Mouse (Mus musculus) thymus, postnatal 0 days (tissue): ENCODE results near the gene Fam169b. TPM values are rescaled to one million over a fixed set of nuclear protein-coding genes. Genes with fewer than 3 reads are reported as not detected.
"Not testable (repeated sequence)": the region's sequence is repeated elsewhere in the genome, so short reads cannot be mapped to it uniquely, and the experiment has no call there.

Experiments
- DNase-seq: peaks from one replicate; pipeline ENCODE4 v3.0.0-alpha.2; 2015; ENCODE audit warnings: low spot score
- polyA plus RNA-seq: library from polyadenylated mRNA; unstranded; fragments of >200 nt; fragmentation: Nextera tagmentation; extraction: Ambion mirVana; gene quantifications from 2 replicates; pipeline ENCODE4 v1.2.1, GENCODE M21; 2015

Gene Fam169b
- polyA plus RNA-seq, 1 experiment from 2014 or later, result 40.0 TPM

DNA sequence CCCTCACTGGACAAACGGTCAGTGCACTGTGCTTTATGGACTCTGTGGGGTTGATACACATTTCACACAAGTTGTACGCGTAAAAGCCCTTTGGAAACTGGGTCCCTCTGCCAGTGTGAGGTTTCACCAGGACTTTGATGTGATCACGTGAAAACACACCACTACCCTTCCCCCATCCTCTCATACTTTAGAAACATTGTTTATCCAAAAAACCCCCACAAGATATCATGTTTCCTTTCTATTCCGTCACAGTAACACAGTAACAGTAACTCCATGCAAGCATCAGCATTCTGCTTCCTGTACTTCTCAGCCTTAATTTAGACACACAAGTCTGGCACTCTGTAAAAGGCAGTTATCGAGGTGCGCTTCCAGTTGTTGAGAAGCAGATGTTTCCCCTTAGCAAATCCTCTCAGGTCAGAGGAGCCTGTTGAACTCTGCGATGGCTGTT, 12.2 kb downstream of the Fam169b start:
- peak; percentile 85 for DNase-seq

DNA sequence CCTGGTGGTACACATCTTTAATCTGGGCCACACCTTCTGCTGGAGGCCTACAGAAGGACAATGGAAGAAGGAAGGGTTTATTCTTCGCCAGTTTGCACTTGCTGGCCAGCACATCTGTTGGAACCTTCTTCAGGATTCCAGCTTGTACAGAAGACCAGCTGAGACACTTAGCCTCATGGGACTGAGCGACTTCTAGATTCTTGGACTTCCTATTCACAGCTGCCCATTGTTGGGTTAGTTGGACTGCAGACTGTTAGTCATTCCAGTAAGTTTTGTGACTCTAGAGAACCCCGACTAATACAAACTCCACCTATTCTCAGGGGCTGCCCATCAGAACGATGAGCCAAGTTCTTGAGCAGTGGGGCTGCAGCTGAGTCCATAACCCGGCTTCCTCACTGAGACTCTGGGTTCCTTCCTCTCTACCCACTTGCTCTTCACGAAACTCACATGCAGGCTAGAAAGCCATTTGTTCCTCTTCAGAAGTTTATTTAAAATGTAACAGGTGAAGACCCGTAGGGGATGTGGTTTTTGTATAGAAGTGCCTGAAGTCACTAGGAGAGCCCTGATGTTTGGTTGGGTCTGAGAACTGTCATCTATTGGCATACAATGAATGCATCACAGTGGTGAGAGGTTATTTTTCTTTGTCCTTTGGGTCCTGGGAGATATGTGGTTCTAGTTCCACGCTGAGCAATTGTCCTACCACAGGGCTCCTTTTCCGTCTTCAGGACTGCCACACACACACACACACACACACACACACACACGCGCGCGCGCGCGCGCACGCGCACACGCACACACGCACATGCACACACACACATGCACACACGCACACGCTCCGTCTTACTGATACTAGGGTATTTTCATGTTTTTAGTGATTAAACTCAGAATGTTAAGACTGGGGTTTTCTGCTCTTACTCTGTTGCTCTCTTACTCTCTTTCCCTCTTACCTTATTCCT, 13.2 kb downstream of the Fam169b start:
- peak; percentile 84 for DNase-seq

DNA sequence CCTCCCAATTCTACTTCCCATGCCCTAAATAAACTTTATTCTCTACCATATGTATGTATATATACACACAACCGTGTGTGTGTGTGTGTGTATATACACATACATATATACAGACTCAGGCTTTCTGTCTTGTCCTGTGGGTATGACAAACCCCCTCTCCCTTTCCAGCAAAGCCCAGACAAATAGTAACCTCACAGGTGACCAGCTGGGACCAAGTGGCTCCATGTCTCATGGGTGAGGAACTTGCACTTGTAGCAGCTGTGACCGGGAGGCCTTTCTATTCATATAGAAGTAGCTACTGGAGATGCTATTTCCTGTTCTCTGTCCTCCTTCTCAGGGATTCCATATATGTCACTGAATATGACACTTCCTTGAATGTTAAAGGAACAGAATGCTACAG, 13.9 kb downstream of the Fam169b start:
- peak; percentile 48 for DNase-seq

DNA sequence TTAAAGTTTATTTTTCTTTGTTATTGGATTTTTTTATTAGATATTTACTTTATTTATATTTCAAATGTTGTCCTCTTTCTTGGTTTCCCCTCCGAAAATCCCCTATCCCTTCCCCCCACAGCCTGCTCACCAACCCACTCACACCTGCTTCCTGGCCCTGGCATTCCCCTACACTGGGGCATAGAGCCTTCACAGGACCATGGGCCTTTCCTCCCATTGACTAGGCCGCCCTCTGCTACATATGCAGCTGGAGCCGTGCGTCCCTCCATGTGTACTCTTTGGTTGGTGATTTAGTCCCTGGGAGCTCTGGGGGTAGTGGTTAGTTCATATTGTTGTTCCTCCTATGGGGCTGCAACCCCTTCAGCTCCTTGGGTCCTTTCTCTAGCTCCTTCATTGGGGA, 14.4 kb downstream of the Fam169b start:
- DNase-seq, result not testable (repeated sequence)

DNA sequence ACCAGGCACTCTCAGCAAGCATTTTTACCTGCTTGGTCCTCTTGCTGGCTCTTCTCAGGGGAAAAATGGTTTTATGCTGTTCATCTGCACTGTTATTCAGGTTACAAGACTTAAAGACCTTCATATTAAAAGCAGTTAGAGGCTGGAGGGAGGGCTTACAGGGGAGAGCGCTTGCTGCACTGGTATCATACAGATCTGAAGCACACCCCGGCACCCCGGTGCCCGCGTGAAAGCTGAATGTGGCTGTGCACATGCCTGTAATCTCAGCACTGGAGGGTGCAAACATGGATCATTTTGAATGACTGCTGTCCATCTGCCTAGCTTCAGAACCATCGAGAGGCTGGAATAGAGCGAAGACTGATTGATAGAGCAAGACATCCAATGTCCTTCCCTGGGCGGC, 15.4 kb downstream of the Fam169b start:
- peak; percentile 33 for DNase-seq

DNA sequence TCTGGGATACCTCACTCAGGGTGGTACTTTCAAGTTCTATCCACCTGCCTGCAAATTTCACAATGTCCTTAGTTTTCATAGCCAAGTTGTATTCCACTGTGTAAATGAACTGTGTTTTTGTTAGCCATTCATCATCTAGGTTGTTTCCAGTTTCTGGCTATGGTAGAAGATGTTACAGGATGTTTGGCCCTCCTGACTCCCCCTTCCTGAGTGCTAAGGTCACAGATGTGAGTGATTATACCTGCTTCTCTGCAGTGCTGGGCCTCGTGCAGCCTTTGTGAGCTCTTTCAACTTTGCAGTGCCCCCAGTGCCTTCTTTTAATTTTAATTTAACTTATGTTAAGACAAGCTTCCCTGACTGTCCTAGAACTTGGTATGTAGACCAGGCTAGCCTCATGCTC, 18.0 kb downstream of the Fam169b start:
- peak; percentile 40 for DNase-seq

DNA sequence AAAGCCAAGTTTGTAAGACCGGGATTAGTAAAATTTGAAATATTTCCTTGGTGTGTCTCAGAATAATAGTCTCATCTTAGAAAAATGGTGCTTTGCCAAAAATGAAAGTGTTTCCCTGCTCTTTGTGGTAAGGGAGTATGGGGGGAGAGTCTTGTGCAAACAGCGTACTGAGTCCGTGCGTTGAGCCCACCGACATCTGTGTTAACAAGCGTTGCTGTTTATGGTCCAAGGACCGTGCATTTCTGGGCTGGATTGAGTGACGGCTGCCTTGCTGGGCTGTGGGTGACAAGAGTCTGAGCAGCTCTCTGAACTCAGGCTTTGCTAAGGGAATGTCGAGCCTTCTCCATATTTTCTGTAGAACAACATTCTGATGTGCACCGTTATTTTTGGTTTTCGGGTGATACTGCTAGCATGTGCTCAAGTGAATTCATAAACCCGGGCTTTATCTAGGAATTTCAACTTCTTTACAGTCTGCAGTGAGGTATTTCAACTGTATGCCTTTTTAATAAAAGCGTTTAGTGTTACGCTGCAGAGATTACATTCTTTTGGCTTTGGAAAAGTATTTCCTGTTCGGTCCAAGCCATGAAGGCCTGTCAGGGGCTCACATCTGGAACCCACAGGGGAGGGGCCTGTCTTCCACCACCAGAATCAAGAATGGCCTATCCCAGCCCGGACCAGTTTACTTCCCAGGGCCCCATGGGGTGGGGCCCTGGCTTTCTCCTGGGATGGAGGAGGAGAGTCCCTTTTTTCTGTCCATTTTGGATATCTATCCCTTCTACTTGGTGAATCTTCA, 20.6 kb downstream of the Fam169b start:
- DNase-seq, result no peak

DNA sequence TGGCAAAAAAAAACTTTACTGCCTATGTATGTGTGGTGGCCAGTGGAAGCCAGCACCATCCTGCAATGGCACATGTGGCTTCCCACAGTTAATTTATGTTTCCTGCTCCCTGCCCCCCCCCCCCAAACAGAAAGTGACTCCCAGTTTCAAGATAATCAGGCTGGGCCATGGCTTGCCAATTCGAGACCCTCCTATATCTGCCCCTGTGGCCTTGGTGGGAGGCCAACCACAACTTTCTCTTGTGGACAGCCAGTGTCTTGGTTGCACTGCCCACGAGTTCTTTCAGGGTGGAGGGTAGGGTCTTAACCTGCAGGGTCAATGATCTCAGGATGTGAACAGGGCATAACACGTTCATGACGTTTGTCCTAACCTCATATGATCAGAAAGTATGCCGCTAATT, 22.8 kb downstream of the Fam169b start:
- DNase-seq, result no peak

DNA sequence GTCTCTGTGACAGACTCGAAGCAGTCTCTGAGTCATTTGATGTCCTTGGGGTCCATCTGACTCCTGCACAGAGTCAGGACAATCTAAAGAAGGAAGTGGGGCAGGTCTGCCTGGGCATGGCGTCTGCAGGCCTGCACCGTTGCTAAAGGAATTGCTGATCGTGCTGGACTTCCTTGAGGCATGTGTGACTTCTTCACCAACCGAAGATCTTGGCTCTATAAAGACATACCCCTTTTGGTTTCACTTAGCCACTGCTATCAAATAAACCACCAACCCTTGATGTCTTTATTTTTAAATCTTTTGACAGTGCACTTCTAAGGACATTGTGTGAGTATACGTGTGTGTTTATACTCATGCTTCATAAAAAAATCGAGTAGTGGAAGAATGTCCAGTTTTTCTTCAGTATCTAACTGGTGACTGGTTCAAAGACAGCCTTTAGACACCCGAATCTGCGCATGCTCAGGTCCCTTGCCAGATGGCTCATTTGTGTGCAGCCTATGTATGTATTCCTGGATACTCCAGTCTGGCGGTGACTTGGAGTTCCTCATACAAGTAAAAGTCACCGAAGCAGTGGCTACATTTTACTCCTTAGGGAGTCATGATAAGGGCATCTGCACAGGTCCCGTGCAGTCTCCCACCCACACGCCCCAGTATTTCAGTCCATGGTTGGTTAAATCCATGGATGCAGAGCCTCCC, 24.9 kb downstream of the Fam169b start:
- DNase-seq, result no peak

DNA sequence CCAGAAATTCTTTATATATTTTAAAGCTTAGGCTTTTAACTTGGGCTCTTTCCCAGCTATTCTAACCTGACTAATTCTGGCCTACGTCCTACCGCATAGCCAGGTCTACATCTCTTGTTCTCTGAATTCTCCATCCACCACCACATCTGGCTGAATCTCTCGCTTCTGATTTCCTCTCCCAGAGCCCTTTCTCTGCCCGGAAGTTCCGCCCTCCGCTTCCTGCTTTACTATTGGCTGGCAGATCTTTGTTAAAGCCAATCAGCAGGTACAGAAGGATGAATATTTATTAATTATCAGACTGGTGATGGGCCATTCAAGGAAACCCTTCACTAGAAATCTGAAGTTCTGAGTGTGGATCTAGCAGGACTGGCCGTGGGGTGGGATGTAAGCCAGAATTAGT, 27.5 kb downstream of the Fam169b start:
- no peak for DNase-seq

DNA sequence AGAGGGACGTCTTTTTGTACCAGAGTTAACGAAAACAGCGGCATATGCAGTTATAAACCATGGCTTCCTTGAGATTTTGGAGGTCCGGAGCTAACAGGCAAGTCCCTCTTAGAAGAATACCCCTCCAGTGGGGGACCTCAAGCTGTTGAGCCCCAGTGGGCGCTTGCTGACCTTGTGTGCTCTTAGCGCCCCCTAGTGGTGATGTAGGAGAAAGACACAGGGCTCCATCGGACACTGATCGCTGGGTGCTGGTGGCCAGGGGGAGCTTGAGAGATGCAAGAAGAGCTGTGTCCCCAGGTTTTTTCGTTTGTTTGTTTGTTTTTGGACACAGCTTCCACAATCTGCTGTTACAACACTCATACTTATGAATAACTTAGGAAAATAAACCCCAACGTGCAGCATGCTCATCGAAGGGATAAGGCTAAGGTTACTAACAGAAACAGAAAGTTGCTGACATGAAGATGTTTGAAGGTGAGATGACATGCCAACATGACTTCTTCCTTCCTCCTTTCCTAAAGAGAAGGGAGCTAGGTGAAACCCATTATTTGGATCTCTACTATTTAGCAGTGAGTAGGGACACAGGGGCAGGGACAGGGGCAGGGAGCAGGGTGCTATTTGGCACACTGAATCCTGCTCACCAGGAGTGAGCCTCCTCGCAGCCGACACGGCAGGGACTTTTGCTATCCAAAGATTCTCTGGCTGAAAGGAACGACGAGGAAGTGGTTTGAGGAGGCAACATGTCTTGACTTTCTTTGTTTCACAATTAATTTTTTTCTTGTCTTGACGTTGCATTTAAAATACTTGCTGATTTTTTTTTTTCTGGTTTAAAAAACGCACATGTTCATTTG, 29.2 kb downstream of the Fam169b start:
- peak; percentile 82 for DNase-seq

DNA sequence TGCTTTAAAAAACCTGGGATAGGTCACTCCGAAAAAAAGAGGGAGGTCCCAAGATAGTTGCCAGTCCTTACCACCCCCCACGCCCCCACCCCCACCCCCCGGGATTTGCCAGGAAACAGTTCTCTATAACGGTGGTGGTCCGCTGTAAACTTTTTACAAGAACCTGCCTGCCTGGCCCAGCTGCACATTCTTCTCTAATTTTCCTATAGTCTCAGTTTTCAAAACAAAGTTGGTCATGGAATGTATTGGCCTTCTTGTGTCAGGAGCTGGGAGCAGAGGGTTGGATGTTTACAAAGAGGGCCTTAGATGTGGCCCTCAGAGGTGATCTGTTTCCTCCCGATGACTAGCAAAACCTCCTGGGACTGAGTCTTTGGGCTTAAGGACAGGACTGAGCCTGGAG, 30.0 kb downstream of the Fam169b start:
- no peak for DNase-seq

DNA sequence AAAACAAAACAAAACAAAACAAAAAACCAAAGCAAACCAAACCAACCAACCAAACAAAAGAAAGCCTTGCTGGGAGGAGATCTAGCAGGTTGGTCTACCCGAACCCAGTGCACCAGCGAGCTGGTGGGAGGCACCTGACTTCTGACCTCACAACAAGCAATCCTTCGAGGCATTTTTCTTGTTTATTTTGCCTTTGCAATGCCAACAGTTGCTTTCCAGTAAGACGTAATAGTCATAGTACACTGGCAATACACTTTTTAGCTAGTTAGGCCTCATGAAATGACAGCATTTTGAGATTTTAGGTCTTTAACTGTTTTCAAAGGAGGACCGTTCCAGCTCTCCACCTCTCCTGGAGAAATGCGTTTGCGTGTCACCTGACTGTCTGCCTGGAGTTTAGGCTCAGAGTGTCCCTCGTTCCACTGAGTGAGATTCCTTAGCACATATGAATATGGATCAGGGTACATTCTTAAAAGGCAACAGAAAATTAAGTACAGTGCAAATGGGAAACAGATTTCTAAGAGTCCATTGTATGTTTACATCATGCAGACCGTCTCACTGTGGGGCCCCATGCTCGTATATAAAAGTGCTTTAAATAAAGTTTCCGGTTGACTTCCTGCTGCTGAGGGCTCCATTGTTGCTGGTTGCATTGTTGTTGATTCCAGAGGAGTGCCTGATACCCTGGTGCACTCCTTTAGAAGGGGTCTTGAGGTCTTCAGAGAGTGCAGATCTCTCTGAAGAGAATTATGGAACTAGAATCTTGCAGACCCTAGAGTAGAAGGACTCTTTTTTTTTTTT, 32.3 kb downstream of the Fam169b start:
- DNase-seq, result no peak

DNA sequence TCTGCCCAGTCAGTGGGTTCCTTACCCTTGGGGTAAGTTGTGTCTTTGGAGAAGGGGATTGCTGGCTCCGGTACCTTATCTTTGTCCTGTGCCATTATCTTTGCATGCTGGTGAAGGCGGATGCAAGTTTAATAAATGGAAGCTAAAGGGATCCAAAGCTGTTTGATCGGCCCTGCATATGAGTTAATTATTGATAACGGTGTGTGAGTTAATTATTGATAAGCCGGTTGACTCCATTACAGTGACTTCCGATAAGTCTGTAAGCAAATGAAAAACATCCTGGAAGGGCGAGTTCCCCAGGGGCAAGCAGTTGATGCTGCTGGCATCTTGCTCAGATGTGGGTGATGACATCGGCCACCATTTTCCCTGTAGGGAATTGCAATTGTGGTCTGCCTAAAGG, 33.1 kb downstream of the Fam169b start:
- DNase-seq, result no peak

DNA sequence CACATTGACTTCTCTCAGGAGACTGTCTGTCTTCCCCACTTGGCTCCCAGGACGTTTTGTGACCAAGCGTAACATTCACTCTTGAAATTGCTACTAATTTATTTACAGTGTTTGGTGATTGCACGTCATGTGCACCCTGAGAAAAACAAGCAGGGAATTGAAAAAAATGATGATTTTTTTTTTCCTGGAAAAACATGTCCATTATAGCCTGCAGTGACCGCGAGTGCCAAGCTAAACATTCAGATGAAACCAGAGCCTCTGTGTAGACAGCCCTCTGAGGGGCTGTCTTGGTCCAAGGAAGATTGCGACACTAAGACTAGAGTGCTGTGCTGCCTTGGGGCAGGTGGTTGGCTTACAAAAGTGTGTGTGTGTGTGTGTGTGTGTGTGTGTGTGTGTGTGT, 37.8 kb downstream of the Fam169b start:
- no peak for DNase-seq

DNA sequence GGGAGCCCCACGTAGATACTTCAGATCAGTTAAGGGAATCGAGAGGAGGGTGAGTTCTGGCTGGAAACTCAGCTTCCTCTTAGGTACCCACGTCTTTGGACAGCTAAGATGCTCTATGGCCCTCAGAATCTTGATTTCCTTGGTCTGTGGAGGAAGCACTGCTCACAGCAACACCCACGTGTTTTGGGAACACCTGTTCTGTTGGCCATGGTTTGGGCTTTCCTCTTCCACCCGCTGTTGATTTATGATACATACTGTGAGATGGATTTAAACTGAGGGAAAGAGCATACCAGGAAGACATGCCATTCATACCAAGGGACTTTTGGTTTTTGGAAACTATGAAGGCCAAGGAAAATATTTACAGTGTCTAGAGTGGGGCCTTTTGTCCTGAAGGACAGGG, 38.8 kb downstream of the Fam169b start:
- no peak for DNase-seq

DNA sequence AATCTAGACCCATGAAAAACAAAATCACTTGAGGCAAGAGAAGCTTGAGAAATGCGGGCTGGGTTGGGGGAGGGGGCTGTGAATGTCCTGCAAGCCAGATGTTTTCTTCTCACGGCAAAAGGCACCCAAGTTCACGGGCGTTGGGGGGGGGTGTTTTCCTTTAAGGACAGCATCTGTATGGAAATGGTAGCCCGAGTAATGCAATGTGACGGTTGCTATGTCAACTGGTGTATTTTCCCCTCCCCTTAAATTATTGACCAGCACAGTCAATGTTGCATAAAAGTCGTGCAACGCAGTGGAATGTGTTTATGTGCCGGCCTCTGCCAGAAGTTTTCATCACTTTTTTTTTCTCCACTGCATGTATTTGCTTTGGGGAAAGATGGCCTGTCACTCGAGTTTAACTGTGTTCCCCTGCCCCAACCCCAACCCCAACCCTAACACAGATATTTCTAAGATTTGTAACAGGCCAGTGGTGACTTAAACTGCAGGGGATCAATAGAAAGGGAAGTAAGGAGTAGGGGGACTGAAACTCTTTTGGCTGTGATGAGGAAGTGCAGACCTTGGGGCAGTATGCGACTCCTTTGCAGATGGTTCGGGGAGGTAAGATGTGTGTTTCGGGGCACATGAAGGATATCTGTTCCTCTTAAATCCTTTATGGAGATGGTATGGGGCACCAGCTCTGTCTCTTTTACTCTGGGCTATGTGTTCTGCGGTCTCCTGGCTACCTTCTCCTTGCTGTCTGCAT, 39.6 kb downstream of the Fam169b start:
- DNase-seq, result no peak

DNA sequence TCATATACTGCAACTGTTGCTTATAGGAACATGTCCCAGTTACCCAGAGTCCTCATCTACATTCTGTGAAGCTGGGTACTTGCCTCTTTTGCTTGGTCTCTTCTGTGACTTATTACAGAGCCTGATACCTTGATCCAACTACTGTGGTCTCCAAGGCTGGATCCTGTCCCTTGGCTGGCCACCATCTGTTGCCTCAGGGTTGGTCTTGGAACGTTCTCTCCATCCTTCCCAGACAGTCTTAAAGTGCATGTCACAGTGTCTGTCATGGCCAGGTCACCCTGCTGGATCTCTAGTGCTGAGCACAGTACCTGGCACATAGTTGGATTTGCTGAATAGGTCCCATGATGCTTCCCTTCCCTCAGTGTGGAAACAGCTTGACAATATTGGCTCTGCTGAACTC, 40.6 kb downstream of the Fam169b start:
- DNase-seq, result no peak

DNA sequence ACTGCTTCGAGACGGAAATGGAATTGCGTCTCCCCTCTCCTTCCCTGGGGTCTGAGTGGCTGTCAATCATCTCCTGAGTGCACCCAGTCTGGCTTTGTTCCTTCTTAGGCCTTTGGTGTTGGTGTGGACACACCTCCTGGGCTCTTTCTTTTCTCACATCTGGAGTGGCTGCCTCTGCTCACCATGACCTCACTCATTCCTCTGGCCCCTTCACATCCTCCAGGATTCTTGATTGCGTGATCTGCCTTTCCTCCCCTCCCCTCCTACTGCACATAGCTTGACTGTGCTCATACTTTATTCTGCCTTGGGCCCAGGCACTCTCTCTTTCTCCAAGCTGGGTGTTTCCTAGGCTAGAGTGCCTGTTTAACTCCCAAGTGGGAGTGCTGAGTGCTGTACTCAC, 41.4 kb downstream of the Fam169b start:
- no peak for DNase-seq
